Mouse (Mus musculus) liver, embryonic 14.5 days (tissue): ENCODE measurements around the gene Dtwd1. TPM values are rescaled to one million over a fixed set of nuclear protein-coding genes. Genes with fewer than 3 reads are reported as not detected.
"Not testable (repeated sequence)": the region's sequence is repeated elsewhere in the genome, so short reads cannot be mapped to it uniquely, and the experiment has no call there.

Experiments used
- ATAC-seq: fragments of 200-750 bp; cut with Nextera tagmentation; 2 replicates; pipeline ENCODE4 v1.8.0; 2017; ENCODE audit warnings: moderate number of reproducible peaks, mild to moderate bottlenecking, moderate library complexity; ENCODE audit not compliant: insufficient read depth
- DNase-seq, 3 experiments: peaks; one replicate each; pipeline ENCODE4 v3.0.0-alpha.2; 2012 to 2013; ENCODE audit warnings: low read depth in 3 of 3, low spot score in 3 of 3
- H3K27ac ChIP-seq: fragments of 300-500 bp; sonication (generic); 2 replicates; pipeline ENCODE4 v1.5.1; 2014; ENCODE audit warnings: moderate library complexity, mild to moderate bottlenecking, control low read depth, inconsistent platforms
- H3K27me3 ChIP-seq: fragments of 300-500 bp; sonication (generic); 2 replicates; pipeline ENCODE4 v1.6.1; 2014; ENCODE audit warnings: mild to moderate bottlenecking, low read length, moderate library complexity; ENCODE audit not compliant: control insufficient read depth, insufficient read depth
- H3K36me3 ChIP-seq: fragments of 300-500 bp; sonication (generic); replicated peaks from 2 replicates; pipeline ENCODE4 v1.6.1; 2014; ENCODE audit warnings: low read depth; ENCODE audit not compliant: control insufficient read depth, insufficient read depth
- H3K4me1 ChIP-seq, 2 experiments: fragments of 200-500 bp in 1 of 2; fragments of 300-500 bp in 1 of 2; sonication (generic) in 1 of 2; replicated peaks; 2 replicates each; pipeline ENCODE4 v1.6.1; 2012 to 2014; ENCODE audit warnings: antibody characterized with exemption in 1 of 2, inconsistent platforms in 1 of 2, low read length in 1 of 2; ENCODE audit not compliant: control insufficient read depth in 2 of 2, insufficient read depth in 2 of 2
- H3K4me2 ChIP-seq: fragments of 300-500 bp; sonication (generic); 2 replicates; pipeline ENCODE4 v1.6.1; 2014; ENCODE audit warnings: low read depth, mild to moderate bottlenecking, control low read depth, moderate library complexity
- H3K4me3 ChIP-seq, 2 experiments: fragments of 200-500 bp in 1 of 2; fragments of 300-500 bp in 1 of 2; sonication (generic) in 1 of 2; 2 replicates each; pipeline ENCODE4 v1.5.1; 2012 to 2014; ENCODE audit warnings: low read depth in 2 of 2, low read length in 2 of 2, mild to moderate bottlenecking in 2 of 2, control low read depth in 1 of 2, inconsistent platforms in 1 of 2, moderate library complexity in 1 of 2; ENCODE audit not compliant: insufficient read depth in 1 of 2
- H3K9ac ChIP-seq: fragments of 300-500 bp; sonication (generic); replicated peaks from 2 replicates; pipeline ENCODE4 v1.6.1; 2014; ENCODE audit warnings: mild to moderate bottlenecking, control low read depth, moderate library complexity
- H3K9me3 ChIP-seq: fragments of 300-500 bp; sonication (generic); 2 replicates; pipeline ENCODE4 v1.6.1; 2016; ENCODE audit warnings: low read length, mixed read lengths; ENCODE audit not compliant: control insufficient read depth
- CTCF ChIP-seq: IDR thresholded peaks from 2 replicates; pipeline ENCODE4 v1.5.1; 2016; ENCODE audit warnings: antibody characterized with exemption, low read depth, control low read depth
- EP300 ChIP-seq: IDR thresholded peaks from 2 replicates; pipeline ENCODE4 v1.6.1; 2016; ENCODE audit warnings: antibody characterized with exemption, low read depth
- WGBS: fragments of 180-500 bp; shearing (Covaris S2); extraction: QIAGEN DNeasy Blood & Tissue Kit; methylation state at CpG from one replicate; pipeline ENCODE4 v1.1.7; 2014; ENCODE audit not compliant: insufficient replicate concordance; 5-methylcytosine and 5-hydroxymethylcytosine counted together
- polyA plus RNA-seq, 2 experiments: library from polyadenylated mRNA; depleted of rRNA in 1 of 2; stranded (reverse) in 1 of 2; unstranded in 1 of 2; fragments of >200 nt; fragmentation: Nextera tagmentation in 1 of 2; extraction: Ambion mirVana in 1 of 2; gene quantifications; 2 replicates each; pipeline versions ENCODE4 v1.2.1 to v1.2.3; 2012 to 2014

Gene Dtwd1
- polyA plus RNA-seq, 2 experiments = 12.6 to 24.3 TPM

- H3K4me1 ChIP-seq = no peaks in the 10 kb centered on the region
- no peak overlapping the region for H3K4me3 ChIP-seq
- no peak for ATAC-seq
- no peak overlapping the region for H3K9ac ChIP-seq
- H3K9me3 ChIP-seq = no peaks in the 10 kb centered on the region
- no peak overlapping the region for H3K27ac ChIP-seq
- no peak overlapping the region for H3K4me2 ChIP-seq
- H3K27me3 ChIP-seq = no peaks in the 10 kb centered on the region
- 75% methylated on average over 3 of the region's 3 CpGs for WGBS
- TF ChIP-seq CTCF = no peak
- TF ChIP-seq EP300 = no peak
- DNase-seq = no peak
- no peaks in the 10 kb centered on the region for H3K36me3 ChIP-seq
Measured at GRCm38 (mm10) chr2:126198971-126199370, 47.0 kb downstream of the Dtwd1 start.

GRCm38 (mm10) chr2:126211011-126211680 is 59.2 kb downstream of the Dtwd1 start:
- Histone ChIP-seq H3K4me2 (no peak overlapping the region), H3K36me3 (no peaks in the 10 kb centered on the region), H3K4me3 (no peak overlapping the region), H3K27me3 (no peaks in the 10 kb centered on the region), H3K27ac (no peak overlapping the region), H3K9me3 (no peaks in the 10 kb centered on the region), H3K9ac (no peak overlapping the region), H3K4me1 (no peaks in the 10 kb centered on the region)
- no peak for DNase-seq
- TF ChIP-seq CTCF = no peak
- TF ChIP-seq EP300 = no peak
- no peak for ATAC-seq
- 66% methylated on average over 6 of the region's 6 CpGs for WGBS

GRCm38 (mm10) chr2:126214800-126215199 is 62.9 kb downstream of the Dtwd1 start, which contains the start of gene Gm17555:
Gene Gm17555, plus strand, starts transcription at chr2:126215100.
- not testable (repeated sequence) for H3K9me3 ChIP-seq, DNase-seq, H3K36me3 ChIP-seq, H3K27ac ChIP-seq, H3K4me1 ChIP-seq, H3K9ac ChIP-seq, H3K4me3 ChIP-seq, H3K4me2 ChIP-seq, H3K27me3 ChIP-seq, ATAC-seq
- WGBS = 63% methylated on average over 3 of the region's 3 CpGs

Other genes with a start within 250 kb of the Dtwd1 start
- 0.03 and 0.05 TPM in 2 replicates for gene Fgf7, start 117.5 kb upstream of the Dtwd1 start, polyA plus RNA-seq (2012; rRNA removed)
- not detected in 2 replicates for gene Fgf7, start 117.5 kb upstream of the Dtwd1 start, polyA plus RNA-seq (2014; fragmentation: Nextera tagmentation; extraction: Ambion mirVana)
- not detected in 2 replicates for gene Fam227b, start 137 bp upstream of the Dtwd1 start, polyA plus RNA-seq (2012; rRNA removed)
- gene Fam227b, start 137 bp upstream of the Dtwd1 start, polyA plus RNA-seq (2014; fragmentation: Nextera tagmentation; extraction: Ambion mirVana) = not detected in 2 replicates
- not detected in 2 replicates for gene Gm17555, start 63.0 kb downstream of the Dtwd1 start, polyA plus RNA-seq (2012; rRNA removed)
- gene Gm17555, start 63.0 kb downstream of the Dtwd1 start, polyA plus RNA-seq (2014; fragmentation: Nextera tagmentation; extraction: Ambion mirVana) = not detected in 2 replicates